Mouse (Mus musculus): ENCODE results near the gene Zfp811.

Gene Zfp811

DNA sequence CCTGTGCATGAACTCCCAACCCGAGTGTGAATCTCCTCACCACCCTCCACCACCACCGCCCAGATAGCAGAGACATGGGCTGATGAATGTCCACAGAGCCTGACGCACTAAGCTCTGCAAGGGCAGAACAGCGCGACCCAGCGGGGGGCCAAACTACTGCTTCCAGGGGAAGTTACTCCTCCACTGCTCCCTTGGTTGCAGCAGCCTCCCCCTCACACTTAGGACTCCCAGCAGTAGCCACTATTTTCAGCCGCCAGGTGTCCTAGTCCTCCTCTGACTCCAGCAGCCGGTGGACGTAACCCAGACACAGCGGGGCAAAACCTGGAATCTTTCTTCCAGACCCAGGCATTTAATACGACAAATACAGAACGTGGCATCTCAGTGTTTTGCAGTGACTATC lies 56.1 kb downstream of the Zfp811 start:
- DNase-seq (ENCODE audit: low spot score), result no peak

DNA sequence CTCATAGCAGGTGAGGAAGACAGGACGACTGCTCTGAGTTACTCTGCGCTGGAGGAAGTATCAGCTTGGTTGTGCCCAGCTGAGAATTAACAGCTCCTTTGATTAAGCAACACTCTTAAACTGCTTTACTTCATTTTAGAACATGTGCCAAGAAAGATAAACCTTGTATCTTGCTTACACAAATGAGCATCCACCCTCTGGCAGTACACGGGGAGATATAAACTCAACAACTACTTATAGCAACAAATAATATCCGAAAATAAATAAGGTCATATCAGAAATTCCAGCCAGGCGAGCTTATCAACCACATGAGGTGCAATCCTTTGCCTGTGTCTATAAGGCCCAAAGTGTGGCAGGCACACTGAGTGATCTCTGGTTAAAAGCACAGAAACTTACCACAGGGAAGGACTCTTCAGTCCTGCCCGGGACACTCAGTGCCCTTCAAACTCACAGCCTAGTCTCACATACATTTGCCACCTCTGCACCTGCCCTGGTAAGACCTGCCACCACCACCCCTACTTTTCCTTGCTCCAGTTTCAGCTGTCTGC lies 56.8 kb downstream of the Zfp811 start:
- DNase-seq (ENCODE audit: low spot score), result no peak

DNA sequence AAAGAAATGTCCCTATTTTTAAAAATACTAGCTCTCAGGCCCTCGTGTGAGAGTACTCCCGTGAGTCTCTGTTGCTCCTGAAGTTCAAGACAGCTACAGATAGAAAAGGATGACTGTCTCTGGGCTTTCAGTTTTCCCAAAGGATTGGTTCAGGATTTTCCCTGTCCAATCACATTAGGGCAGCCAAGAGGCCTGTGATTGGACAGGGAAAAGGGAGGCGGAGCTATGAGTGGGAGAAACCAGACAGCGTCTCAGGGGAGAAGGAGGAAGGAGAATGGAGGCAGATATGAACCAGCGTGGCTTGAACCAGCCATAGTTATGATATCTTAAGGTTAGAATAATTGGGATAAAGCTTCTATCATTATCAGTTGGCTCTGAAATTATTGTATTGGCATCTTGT lies 59.1 kb downstream of the Zfp811 start:
- DNase-seq (ENCODE audit: low spot score), result no peak
